Mouse (Mus musculus) stomach, adult 2 months (tissue): Measurements from ENCODE around the gene Arfip2. TPM values are rescaled to one million over a fixed set of nuclear protein-coding genes. Genes with fewer than 3 reads are reported as not detected.

Experiments used
- polyA plus RNA-seq: library from polyadenylated mRNA; depleted of rRNA; stranded (reverse); fragments of >200 nt; gene quantifications from 2 replicates; pipeline ENCODE4 v1.2.3, GENCODE M21; 2012; rRNA removed

Gene Arfip2
- 39.1 and 41.6 TPM in 2 replicates for polyA plus RNA-seq

DNA sequence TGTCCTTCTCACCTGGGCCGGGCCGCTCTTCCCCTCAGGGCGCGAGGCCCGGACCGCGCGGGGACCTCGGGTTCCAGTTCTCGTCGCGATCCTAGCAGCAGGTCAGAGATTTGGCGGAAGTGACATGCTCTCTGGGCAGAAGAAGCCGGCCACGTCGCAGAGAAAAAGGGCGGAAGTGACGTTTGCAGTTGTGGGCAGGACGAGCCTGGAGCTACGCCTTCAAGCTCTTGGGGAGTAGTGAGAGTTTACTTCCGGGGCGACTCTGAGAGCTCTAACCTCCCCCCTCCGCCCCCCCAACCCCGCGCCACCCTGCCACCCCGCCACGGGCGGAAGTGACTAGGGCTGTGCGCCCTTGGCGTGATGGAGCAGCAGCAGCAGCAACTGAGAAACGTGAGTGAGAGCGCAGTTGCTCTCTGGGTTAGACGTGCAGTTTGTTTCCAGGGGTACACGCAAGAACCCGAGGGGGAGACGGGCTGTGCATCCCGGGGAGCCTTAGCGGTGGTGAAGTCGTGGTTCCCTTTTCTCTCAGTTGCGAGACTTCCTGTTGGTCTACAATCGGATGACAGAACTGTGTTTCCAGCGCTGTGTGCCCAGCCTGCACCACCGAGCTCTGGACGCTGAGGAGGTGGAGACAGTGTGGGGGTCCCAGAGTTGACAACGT is at the start of gene Arfip2, which contains the start of gene Gm45799:
Gene Arfip2, minus strand, starts transcription at position 184 of the 661 bp plus-strand sequence.
Gene Gm45799, plus strand, starts transcription at position 320 of the 661 bp plus-strand sequence.

DNA sequence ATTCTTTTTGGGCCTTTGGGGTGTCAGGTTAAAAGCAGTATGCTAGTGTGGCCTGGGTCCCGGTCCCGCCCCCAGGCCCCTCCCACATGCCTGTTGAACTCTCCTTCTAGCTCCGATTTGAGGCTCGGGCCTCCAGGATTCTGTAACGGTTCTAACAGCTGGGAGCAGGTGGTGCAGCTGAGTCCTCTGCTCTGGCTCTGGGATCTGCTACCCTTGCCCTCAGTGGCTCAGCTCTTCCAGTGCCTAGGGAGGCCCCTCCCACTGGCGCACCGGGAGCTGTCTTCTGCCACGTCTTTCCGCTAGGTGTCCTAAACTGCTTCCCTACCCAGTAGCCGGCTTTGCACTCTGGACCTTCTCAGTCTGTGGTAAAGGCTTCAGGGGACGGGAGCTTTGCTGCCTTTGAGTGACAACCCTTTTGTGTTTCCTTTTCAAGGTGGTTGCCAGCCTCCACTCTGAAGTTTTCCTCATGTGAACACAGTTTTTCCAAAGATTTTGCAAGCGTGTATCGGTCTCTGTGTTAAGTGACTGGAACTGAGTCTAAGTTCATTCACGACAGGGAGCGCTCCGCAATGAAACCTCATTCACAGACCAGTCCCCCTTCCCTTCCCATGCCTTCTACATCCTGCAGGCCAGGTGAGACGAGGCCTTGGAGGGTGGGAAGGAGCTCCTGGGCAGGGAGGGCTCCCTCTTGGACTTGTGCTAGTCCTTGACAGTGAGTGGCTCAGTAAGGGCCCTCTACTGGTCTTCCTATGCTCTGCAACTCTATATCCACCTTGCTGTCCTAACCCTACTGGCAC is 10.6 kb upstream of the Arfip2 start, which contains the start of gene Dnhd1:
Gene Dnhd1, plus strand, starts transcription at position 189 of the 797 bp plus-strand sequence.

DNA sequence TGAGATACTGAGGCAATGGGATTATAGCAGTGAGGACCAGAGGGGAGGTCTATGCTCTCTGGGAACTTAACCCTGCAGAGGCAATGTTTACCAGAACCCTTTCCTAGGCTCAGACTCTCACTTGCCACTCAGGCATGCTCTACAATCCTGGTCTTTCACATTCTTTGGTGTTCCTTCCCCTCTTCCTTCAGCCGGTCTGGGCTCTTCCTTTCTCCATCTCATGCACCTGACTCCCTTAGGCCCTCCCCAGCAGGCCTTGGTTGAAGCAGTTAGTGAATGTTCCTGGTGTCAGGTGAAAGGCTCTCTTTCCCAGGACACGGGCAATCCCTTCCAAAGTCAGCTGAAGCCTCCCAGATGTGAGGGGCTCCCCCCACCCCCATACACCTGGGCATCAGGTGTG is 460 bp downstream of the Arfip2 start, which contains the start of gene Timm10b:
Gene Timm10b, plus strand, starts transcription at position 301 of the 400 bp plus-strand sequence.

DNA sequence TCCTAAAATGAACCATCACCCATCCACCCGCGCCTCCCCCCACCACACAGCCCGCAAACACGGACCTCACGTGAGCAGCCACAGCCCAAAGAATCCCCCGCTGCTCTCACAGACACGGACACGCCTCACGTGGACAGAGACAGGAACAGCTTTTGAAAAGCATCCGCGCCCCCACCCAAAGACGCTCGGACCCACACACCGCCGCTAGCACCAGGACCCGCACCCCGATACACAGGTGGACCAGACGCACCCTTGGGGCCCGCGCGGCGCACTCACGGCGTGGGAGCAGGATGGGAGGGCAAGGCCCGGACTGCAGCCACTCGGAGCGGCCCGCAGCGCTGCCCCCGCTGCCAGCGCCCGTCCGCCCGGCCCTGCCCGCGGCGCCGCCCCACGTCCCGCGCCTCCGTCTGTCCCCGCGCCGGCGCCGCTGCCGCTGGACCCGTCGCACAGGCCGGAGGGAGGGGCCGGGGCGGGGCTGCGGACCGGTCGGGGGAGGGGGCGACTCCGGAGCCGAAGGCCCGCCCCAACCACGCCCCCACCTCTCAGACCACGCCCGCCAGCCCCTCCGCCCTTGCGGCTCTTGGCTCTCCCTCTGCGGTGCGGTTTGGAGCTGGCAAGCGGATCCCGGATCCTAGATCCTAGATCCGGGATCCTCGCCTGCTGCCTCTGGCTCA is 7.0 kb downstream of the Arfip2 start, which contains the start of gene Trim3:
Gene Trim3, minus strand, starts transcription at position 445 of the 674 bp plus-strand sequence.

Other genes with a start within 250 kb of the Arfip2 start
- gene Fam160a2, start 240.4 kb downstream of the Arfip2 start, polyA plus RNA-seq = 23.6 and 28.1 TPM in 2 replicates
- 0.05 and 0.08 TPM in 2 replicates for gene Cnga4, start 235.8 kb downstream of the Arfip2 start, polyA plus RNA-seq
- 3.0 and 3.6 TPM in 2 replicates for gene Cckbr, start 214.7 kb downstream of the Arfip2 start, polyA plus RNA-seq
- 51.6 and 102 TPM in 2 replicates for gene Cavin3, start 158.1 kb downstream of the Arfip2 start, polyA plus RNA-seq
- 45.5 and 63.9 TPM in 2 replicates for gene Smpd1, start 86.1 kb downstream of the Arfip2 start, polyA plus RNA-seq
- 35.3 and 39.9 TPM in 2 replicates for gene Apbb1, start 58.8 kb downstream of the Arfip2 start, polyA plus RNA-seq
- gene Hpx, start 40.3 kb downstream of the Arfip2 start, polyA plus RNA-seq = 0.58 and 1.5 TPM in 2 replicates
- gene Trim3, start 6.8 kb downstream of the Arfip2 start, polyA plus RNA-seq = 17.6 and 30.9 TPM in 2 replicates
- gene Timm10b, start 360 bp downstream of the Arfip2 start, polyA plus RNA-seq = 64.7 and 105 TPM in 2 replicates
- 277 and 457 TPM in 2 replicates for gene Gm45799, start 136 bp upstream of the Arfip2 start, polyA plus RNA-seq
- gene Dnhd1, start 10.4 kb upstream of the Arfip2 start, polyA plus RNA-seq = 0.15 and 0.43 TPM in 2 replicates
- 58.7 and 59.1 TPM in 2 replicates for gene Ilk, start 96.2 kb upstream of the Arfip2 start, polyA plus RNA-seq
- gene Rrp8, start 97.0 kb upstream of the Arfip2 start, polyA plus RNA-seq = 2.7 and 2.9 TPM in 2 replicates
- gene Taf10, start 103.9 kb upstream of the Arfip2 start, polyA plus RNA-seq = 248 and 466 TPM in 2 replicates
- 51.2 and 91.5 TPM in 2 replicates for gene Tpp1, start 111.8 kb upstream of the Arfip2 start, polyA plus RNA-seq
- gene Dchs1, start 147.2 kb upstream of the Arfip2 start, polyA plus RNA-seq = 3.3 and 3.4 TPM in 2 replicates
- 111 and 124 TPM in 2 replicates for gene Mrpl17, start 170.7 kb upstream of the Arfip2 start, polyA plus RNA-seq